Mouse (Mus musculus): Measurements from ENCODE around the gene Hist1h2bg.

DNA sequence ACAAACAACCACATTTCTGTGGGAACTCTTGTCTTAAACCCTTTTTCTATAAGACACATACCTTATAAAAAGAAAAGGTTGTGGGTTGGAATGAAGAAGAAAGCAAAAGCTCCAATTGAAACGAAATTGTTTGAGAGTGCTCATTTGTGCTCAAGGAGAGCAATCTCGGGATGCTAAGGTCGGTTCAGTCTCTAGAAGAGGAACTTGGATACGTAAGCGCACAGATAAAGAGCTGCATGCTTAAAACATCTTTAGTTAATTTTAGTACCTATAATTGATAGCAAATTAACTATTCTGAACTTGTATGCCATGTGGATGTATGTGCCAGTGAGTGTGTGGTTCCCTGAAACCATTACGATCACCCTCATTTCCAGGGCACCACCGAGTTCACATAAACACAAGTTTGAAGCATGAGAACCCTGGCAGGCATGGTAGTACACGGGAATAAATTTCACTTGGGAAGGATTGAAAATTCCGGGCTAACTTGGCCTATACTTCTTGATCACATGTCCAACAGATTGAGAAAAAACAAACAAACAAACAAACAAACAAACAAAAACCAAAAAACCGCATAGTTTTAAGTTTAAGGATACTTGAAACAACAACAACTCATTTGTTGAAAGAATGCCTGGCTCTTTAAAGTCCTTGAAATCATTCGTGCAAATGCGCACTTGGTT lies 49.0 kb downstream of the Hist1h2bg start:
- TF ChIP-seq TAL1 (IDR thresholded peaks at IDR 0.05; ENCODE audit: low read length) (no peak), GATA1 (IDR thresholded peaks at IDR 0.05; ENCODE audit: low read length) (no peak)

Data from erythroblast, embryonic 14.5 days (primary cell).